Mouse (Mus musculus) spleen, adult 2 months (tissue): Measurements from ENCODE around the gene Best1. TPM values are rescaled to one million over a fixed set of nuclear protein-coding genes. Genes with fewer than 3 reads are reported as not detected.

Experiments
- DNase-seq, 2 experiments: peaks; one replicate each; pipeline versions ENCODE4 v3.0.0 to v3.0.0-alpha.2; 2012 to 2021; ENCODE audit warnings: low spot score in 2 of 2, low read depth in 1 of 2
- H3K27ac ChIP-seq: fragments of 200-500 bp; 2 replicates; pipeline ENCODE4 v1.5.1; 2012; ENCODE audit warnings: low read length, inconsistent platforms; ENCODE audit not compliant: insufficient read depth
- H3K27me3 ChIP-seq: fragments of 200-500 bp; 2 replicates; pipeline ENCODE4 v1.6.1; 2012; ENCODE audit warnings: mild to moderate bottlenecking, moderate library complexity, low read length, inconsistent platforms; ENCODE audit not compliant: control insufficient read depth, insufficient read depth
- H3K36me3 ChIP-seq: fragments of 200-500 bp; 2 replicates; pipeline ENCODE4 v1.6.1; 2012; ENCODE audit warnings: mild to moderate bottlenecking, low read length, inconsistent platforms; ENCODE audit not compliant: control insufficient read depth, insufficient read depth
- H3K4me1 ChIP-seq: fragments of 200-500 bp; 2 replicates; pipeline ENCODE4 v1.6.1; 2011; ENCODE audit warnings: inconsistent platforms; ENCODE audit not compliant: control insufficient read depth, insufficient read depth, insufficient read length
- H3K4me3 ChIP-seq: fragments of 200-500 bp; 2 replicates; pipeline ENCODE4 v1.5.1; 2011; ENCODE audit warnings: mild to moderate bottlenecking, inconsistent platforms; ENCODE audit not compliant: insufficient read depth, insufficient read length; ENCODE audit errors: extremely low read depth
- CTCF ChIP-seq: fragments of 200-500 bp; IDR thresholded peaks from 2 replicates; pipeline ENCODE4 v1.5.1; 2011; ENCODE audit warnings: mild to moderate bottlenecking, inconsistent platforms; ENCODE audit not compliant: insufficient read depth, insufficient read length, insufficient replicate concordance; ENCODE audit errors: extremely low read depth
- POLR2A ChIP-seq: fragments of 200-500 bp; IDR thresholded peaks from 2 replicates; pipeline ENCODE4 v1.6.1; 2011; ENCODE audit warnings: low read depth, low read length, inconsistent platforms
- WGBS: fragments of 180-500 bp; shearing (Covaris S2); methylation state at CpG from one replicate; pipeline ENCODE4 v1.1.7; 2018; 5-methylcytosine and 5-hydroxymethylcytosine counted together
- polyA plus RNA-seq: library from polyadenylated mRNA; depleted of rRNA; stranded (reverse); fragments of >200 nt; gene quantifications from 2 replicates; pipeline ENCODE4 v1.2.3, GENCODE M21; 2012

Gene Best1
- polyA plus RNA-seq, 1 experiment: 0.20 TPM

DNA sequence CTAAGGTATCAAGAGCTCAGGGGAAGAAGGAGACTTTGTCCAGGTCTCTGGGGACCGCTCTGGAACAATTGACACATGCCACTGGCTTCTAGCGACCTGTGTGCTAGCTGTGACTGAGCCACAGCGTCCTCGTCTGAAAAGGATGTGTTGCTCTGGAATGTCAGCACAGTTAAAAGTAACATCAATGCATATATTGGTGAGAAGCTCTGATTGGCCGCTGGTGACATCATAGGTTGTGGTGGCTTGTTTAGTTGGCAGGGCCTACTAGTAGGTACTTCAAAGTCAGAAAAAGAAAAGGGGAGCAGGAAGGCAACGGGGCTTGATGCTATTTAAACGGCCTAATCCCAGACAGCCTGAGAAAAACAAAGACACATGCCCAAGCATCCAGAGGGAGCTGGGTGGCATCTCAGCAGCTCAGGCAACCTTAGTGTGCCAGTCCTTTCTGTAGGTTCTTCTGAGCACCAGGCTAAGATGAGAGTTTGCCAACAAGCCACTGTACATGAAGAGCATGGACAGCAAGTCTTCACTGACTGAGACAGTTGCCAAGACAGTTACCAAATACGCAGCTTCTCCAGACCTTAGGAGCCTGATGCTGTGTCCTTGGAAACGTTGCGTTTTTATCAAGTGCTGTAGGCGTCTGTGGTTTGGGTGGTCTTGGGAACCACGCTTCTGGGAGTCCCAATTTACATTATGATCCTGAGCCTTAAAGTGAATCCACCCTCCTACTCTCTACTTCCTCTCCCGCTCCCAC is 2.5 kb downstream of the Best1 start:
- H3K27me3 ChIP-seq: no peaks in the 10 kb centered on the region
- H3K36me3 ChIP-seq: no peaks in the 10 kb centered on the region
- WGBS: 74% methylated on average over 13 of the region's 13 CpGs
- no peak overlapping the region for H3K27ac ChIP-seq
- H3K4me1 ChIP-seq: no peaks in the 10 kb centered on the region
- no peak overlapping the region for H3K4me3 ChIP-seq
- TF ChIP-seq POLR2A (no peak), CTCF (no peak)
- no peak for DNase-seq

DNA sequence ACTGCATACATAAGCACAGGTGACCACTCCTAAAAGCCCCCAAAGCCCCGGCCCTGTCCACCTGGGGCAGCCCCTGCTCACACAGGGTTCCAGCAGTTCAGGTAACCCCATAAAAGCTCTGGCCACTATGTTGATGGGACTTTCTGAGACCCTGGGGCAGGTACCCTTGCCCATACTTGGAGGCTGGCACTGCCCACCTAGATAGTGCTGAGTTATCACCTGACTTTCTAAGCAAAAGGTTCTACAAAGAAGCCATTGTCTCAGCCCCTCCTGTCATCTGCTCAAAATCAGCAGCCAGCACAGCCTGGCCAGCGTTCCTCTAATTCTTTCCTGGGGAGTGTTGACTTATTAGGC is 3.4 kb downstream of the Best1 start:
- no peak overlapping the region for H3K4me3 ChIP-seq
- H3K27ac ChIP-seq: no peak overlapping the region
- H3K4me1 ChIP-seq: peaks cover 3% of the 10 kb centered on the region; the same call in 1 of the 2 replicates
- no peak for DNase-seq
- WGBS: 86% methylated on average over 2 of the region's 2 CpGs
- H3K36me3 ChIP-seq: no peaks in the 10 kb centered on the region
- H3K27me3 ChIP-seq: no peaks in the 10 kb centered on the region
- TF ChIP-seq CTCF (no peak), POLR2A (no peak)

DNA sequence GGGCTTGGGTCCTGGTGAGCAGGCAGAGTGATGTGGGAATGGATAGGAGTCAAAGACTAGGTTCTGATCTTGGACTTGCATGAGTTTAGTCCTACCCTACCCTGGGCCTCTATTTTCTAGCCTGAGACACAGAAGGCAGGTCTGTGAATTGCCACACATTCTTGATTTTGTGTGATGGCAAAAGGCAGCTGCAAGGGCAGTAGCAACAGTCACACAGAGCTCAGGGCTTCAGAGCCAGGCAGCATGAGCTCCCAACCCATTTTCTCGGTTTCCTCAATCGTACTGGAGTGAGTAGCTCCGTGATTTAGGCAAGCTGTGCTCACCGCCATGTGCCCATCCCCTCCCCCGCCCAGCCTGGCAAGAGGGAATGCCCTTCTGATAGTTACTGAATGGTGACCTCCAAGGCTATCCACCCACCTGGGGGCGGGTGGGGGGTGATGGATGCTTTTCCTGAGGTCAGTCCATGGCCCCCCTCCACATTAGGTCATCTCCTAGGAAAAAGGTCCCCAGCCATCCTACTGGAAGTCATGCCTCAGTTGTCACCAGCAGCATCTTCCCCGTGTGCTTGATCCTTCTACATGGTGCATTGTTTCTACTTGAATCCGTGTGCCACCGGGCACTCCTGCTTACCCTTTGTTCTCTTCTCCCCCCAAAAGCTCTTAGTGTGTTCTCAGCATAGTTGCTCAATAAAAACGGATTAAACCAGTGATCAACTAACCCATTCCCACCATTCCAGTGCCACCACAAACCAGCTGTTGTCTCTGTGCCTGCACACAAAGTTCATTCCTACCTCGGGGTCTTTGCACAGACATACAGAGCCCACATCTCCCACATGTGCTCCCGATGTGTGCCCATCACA is 4.0 kb downstream of the Best1 start:
- H3K36me3 ChIP-seq: no peaks in the 10 kb centered on the region
- DNase-seq: no peak
- TF ChIP-seq CTCF (no peak), POLR2A (no peak)
- no peak overlapping the region for H3K27ac ChIP-seq
- peaks cover 3% of the 10 kb centered on the region; the same call in 1 of the 2 replicates for H3K4me1 ChIP-seq
- WGBS: 83% methylated on average over 12 of the region's 12 CpGs
- H3K27me3 ChIP-seq: no peaks in the 10 kb centered on the region
- H3K4me3 ChIP-seq: no peak overlapping the region

DNA sequence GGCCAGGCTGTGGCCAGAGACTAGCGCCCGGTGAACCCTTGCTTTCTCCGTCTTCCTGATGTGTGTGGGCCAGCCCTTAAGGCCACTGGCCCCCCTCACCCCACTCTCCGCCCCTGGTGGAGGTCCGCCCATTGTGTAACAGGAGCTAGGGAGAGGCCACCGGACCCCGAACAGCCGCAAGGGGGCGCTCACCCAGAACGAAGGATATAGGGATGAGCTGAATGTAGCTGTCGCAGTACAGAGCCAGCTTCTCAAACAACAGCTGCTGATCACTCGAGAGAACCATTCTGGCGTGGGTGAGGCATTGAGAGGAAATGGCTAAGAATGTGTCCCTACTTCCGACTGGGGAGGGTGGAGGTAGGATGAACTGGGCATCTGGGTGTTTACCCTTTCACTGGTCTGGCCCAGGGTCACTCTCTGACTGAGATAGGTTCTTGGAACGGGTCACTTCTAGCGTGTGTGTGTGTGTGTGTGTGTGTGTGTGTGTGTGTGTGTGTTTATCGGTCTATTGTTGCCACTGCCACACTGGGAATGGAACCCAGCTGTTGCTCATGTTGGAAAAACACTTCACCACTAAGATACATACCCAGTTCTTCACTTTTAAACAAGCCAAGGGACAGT is 8.3 kb downstream of the Best1 start:
- 15% methylated on average over 17 of the region's 17 CpGs for WGBS
- H3K4me3 ChIP-seq: peak overlapping the region; percentile 22; the same call in 1 of the 2 replicates
- no peak overlapping the region for H3K27ac ChIP-seq
- TF ChIP-seq CTCF (peak; percentile 59), POLR2A (no peak)
- no peaks in the 10 kb centered on the region for H3K27me3 ChIP-seq
- peaks cover 3% of the 10 kb centered on the region; the same call in 1 of the 2 replicates for H3K4me1 ChIP-seq
- H3K36me3 ChIP-seq: no peaks in the 10 kb centered on the region
- DNase-seq: peak; percentile 41 to 72

DNA sequence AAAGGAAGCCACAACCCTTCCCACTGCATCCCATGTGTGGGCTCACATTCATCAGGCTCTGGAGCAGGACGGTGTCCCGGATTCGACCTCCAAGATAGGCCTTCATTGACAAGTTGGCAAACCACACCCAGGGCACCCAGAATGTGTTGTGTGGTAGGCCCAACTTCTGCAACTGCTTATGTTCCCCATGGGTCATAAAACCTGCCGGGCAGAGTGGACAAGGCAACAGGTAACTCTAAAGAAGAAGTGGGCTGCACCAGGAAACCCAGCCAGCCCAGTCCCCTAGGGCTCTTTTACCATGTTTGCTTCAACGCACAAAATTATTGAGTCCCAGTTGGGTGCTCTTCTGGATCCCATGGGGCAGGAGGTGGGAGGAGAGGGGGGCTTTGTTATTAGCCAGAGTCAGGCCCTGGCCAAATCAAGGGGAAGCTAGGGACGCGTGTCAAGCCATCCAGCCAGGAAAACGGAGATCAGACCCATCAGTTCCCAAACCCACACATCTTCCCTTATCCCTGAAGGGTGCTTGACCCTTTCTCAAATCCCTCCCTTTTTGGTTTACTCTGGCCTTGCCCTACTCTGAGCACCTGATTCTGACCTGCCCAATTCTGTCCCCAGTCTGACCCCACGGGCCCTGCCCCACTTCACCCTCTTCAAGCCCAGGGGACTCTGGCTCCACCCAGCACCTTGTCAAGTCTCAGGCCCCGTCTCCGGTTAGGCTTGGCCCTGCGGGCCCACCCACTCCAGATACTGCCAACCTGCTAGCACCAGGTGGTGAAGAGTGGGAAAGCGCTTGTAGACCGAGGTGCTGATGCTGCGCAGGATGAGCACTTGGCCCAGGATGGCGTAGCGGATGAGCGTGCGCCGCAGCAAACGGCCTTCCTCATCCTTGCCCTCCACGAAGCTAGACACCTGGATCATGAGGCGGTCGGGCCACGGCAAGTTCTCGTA is 9.1 kb downstream of the Best1 start:
- Histone ChIP-seq H3K4me3 (no peak overlapping the region), H3K36me3 (no peaks in the 10 kb centered on the region), H3K27ac (no peak overlapping the region), H3K4me1 (peaks cover 3% of the 10 kb centered on the region; the same call in 1 of the 2 replicates), H3K27me3 (no peaks in the 10 kb centered on the region)
- no peak for DNase-seq
- WGBS: 66% methylated on average over 26 of the region's 26 CpGs
- TF ChIP-seq POLR2A (no peak), CTCF (no peak)

DNA sequence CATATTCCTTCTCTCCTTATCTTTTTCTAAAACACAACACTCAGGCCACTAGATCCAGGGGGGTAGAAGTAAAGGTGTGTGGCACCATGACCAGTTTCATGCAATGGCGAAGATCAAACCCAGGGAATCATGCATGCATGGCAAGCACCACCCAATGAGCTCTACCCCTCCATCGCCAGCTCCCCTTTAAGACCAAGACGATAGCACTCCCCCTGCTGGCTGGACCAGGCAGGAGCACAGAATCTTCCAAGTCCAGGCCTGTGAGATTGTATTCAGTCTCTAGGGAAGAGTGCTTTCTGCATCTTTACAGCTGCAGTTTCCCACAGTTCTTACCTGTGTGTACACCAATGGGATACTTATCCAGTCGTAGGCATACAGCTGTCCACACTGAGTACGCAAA is 10.1 kb downstream of the Best1 start:
- Histone ChIP-seq H3K36me3 (no peaks in the 10 kb centered on the region), H3K4me1 (peaks cover 3% of the 10 kb centered on the region; the same call in 1 of the 2 replicates), H3K27me3 (no peaks in the 10 kb centered on the region), H3K27ac (no peak overlapping the region), H3K4me3 (no peak overlapping the region)
- WGBS: 27% methylated on average over 5 of the region's 5 CpGs
- peak; percentile 63 to 82 for DNase-seq
- TF ChIP-seq CTCF: peak; percentile 93
- TF ChIP-seq POLR2A: no peak
